Mouse (Mus musculus) liver, adult 2 months (tissue): ENCODE results near the gene Prdm5.

Source experiments
- CTCF ChIP-seq: fragments of 200-500 bp; IDR thresholded peaks from 2 replicates; pipeline ENCODE4 v1.5.1; 2011; ENCODE audit warnings: low read depth, low read length, control low read depth
- POLR2A ChIP-seq: fragments of 200-500 bp; IDR thresholded peaks from 2 replicates; pipeline ENCODE4 v1.6.1; 2011; ENCODE audit warnings: low read length, control low read depth; ENCODE audit not compliant: insufficient read depth; ENCODE audit errors: extremely low read depth

GRCm38 (mm10) chr6:65831443-65831842 is 52.7 kb downstream of the Prdm5 start:
- TF ChIP-seq CTCF (no peak), POLR2A (no peak)
